Mouse (Mus musculus) neural tube, embryonic 15.5 days (tissue): ENCODE results near the gene Cpvl. TPM values are rescaled to one million over a fixed set of nuclear protein-coding genes. Genes with fewer than 3 reads are reported as not detected.

Experiments
- ATAC-seq: fragments of 200-750 bp; cut with Nextera tagmentation; 2 replicates; pipeline ENCODE4 v1.8.0; 2017; ENCODE audit warnings: mild to moderate bottlenecking, moderate TSS enrichment, moderate library complexity; ENCODE audit not compliant: low FRiP score
- H3K27ac ChIP-seq: fragments of 300-500 bp; sonication (generic); replicated peaks from 2 replicates; pipeline ENCODE4 v1.5.1; 2015; ENCODE audit warnings: mild to moderate bottlenecking, inconsistent platforms
- H3K27me3 ChIP-seq: fragments of 300-500 bp; sonication (generic); replicated peaks from 2 replicates; pipeline ENCODE4 v1.6.1; 2015; ENCODE audit warnings: inconsistent platforms
- H3K36me3 ChIP-seq: fragments of 300-500 bp; sonication (generic); 2 replicates; pipeline ENCODE4 v1.6.1; 2015; ENCODE audit warnings: inconsistent platforms
- H3K4me1 ChIP-seq: fragments of 300-500 bp; sonication (generic); 2 replicates; pipeline ENCODE4 v1.6.1; 2015; ENCODE audit warnings: inconsistent platforms
- H3K4me2 ChIP-seq: fragments of 300-500 bp; sonication (generic); 2 replicates; pipeline ENCODE4 v1.6.1; 2015; ENCODE audit warnings: inconsistent platforms, mild to moderate bottlenecking, moderate library complexity
- H3K4me3 ChIP-seq: fragments of 300-500 bp; sonication (generic); replicated peaks from 2 replicates; pipeline ENCODE4 v1.5.1; 2015; ENCODE audit warnings: mild to moderate bottlenecking, inconsistent platforms
- H3K9ac ChIP-seq: fragments of 300-500 bp; sonication (generic); replicated peaks from 2 replicates; pipeline ENCODE4 v1.6.1; 2015; ENCODE audit warnings: mild to moderate bottlenecking, inconsistent platforms
- H3K9me3 ChIP-seq: fragments of 300-500 bp; sonication (generic); replicated peaks from 2 replicates; pipeline ENCODE4 v1.6.1; 2016; ENCODE audit warnings: inconsistent platforms
- WGBS: fragments of 180-500 bp; shearing (Covaris S2); methylation state at CpG from one replicate; pipeline ENCODE4 v1.1.7; 2015; ENCODE audit warnings: mixed read lengths; 5-methylcytosine and 5-hydroxymethylcytosine counted together
- polyA plus RNA-seq: library from polyadenylated mRNA; unstranded; fragments of >200 nt; fragmentation: Nextera tagmentation; extraction: Ambion mirVana; gene quantifications from 2 replicates; pipeline ENCODE4 v1.2.1, GENCODE M21; 2015

Gene Cpvl
- polyA plus RNA-seq, 1 experiment from 2014 or later, result 0.10 TPM

GRCm38 (mm10) chr6:53881623-53882022, 96.8 kb downstream of the Cpvl start:
- H3K4me2 ChIP-seq, result peak overlapping the region; percentile 45
- no peaks in the 10 kb centered on the region; the same call in 1 of the 2 replicates for H3K27me3 ChIP-seq
- no peaks in the 10 kb centered on the region for H3K36me3 ChIP-seq
- H3K4me3 ChIP-seq, result no peak overlapping the region
- no peaks in the 10 kb centered on the region for H3K9me3 ChIP-seq
- no peak overlapping the region for H3K9ac ChIP-seq
- ATAC-seq, result no peak
- 3% methylated on average over 10 of the region's 10 CpGs for WGBS
- H3K4me1 ChIP-seq, result peaks cover 22% of the 10 kb centered on the region
- H3K27ac ChIP-seq, result peak overlapping the region; percentile 70; the same call in 1 of the 2 replicates

- Histone ChIP-seq H3K4me1 (peaks cover 22% of the 10 kb centered on the region), H3K4me2 (peak overlapping the region; percentile 45), H3K36me3 (no peaks in the 10 kb centered on the region), H3K4me3 (peak overlapping the region; percentile 13), H3K9ac (0 out of 2 replicates have a peak overlapping the region, but pooled peaks have one; percentile 31), H3K27me3 (no peaks in the 10 kb centered on the region; the same call in 1 of the 2 replicates), H3K27ac (peak overlapping the region; percentile 70), H3K9me3 (no peaks in the 10 kb centered on the region)
- peak; percentile 11; the same call in 1 of the 2 replicates for ATAC-seq
- 17% methylated on average over 5 of the region's 5 CpGs for WGBS
These were observed 97.2 kb downstream of the Cpvl start for GRCm38 (mm10) chr6:53881235-53881606.

- Histone ChIP-seq H3K27me3 (no peaks in the 10 kb centered on the region; the same call in 1 of the 2 replicates), H3K9me3 (no peaks in the 10 kb centered on the region), H3K4me3 (peak overlapping the region; percentile 13), H3K4me1 (peaks cover 22% of the 10 kb centered on the region), H3K4me2 (peak overlapping the region; percentile 45), H3K27ac (peak overlapping the region; percentile 70), H3K9ac (peak overlapping the region; percentile 31; the same call in 1 of the 2 replicates), H3K36me3 (no peaks in the 10 kb centered on the region)
- 5% methylated on average over 14 of the region's 14 CpGs for WGBS
- peak; percentile 67 for ATAC-seq
These were observed 97.8 kb downstream of the Cpvl start for GRCm38 (mm10) chr6:53880530-53881234.

- no peaks in the 10 kb centered on the region for H3K36me3 ChIP-seq
- no peak overlapping the region for H3K4me2 ChIP-seq
- H3K4me1 ChIP-seq, result peaks cover 22% of the 10 kb centered on the region
- WGBS, result 92% methylated on average over 8 of the region's 8 CpGs
- H3K27ac ChIP-seq, result no peak overlapping the region
- no peak overlapping the region for H3K9ac ChIP-seq
- no peaks in the 10 kb centered on the region for H3K9me3 ChIP-seq
- no peak overlapping the region for H3K4me3 ChIP-seq
- H3K27me3 ChIP-seq, result no peaks in the 10 kb centered on the region
- ATAC-seq, result no peak
These were observed 98.9 kb downstream of the Cpvl start for GRCm38 (mm10) chr6:53879567-53879966.

GRCm38 (mm10) chr6:53874881-53875429, 103.5 kb downstream of the Cpvl start:
- Histone ChIP-seq H3K4me2 (no peak overlapping the region), H3K9me3 (no peaks in the 10 kb centered on the region), H3K27ac (no peak overlapping the region), H3K4me1 (0 out of 2 replicates have a peak, but pooled peaks cover 4% of the 10 kb centered on the region), H3K4me3 (no peak overlapping the region), H3K9ac (no peak overlapping the region), H3K36me3 (no peaks in the 10 kb centered on the region), H3K27me3 (no peaks in the 10 kb centered on the region)
- 92% methylated on average over 9 of the region's 9 CpGs for WGBS
- no peak for ATAC-seq

GRCm38 (mm10) chr6:53871903-53872302, 106.6 kb downstream of the Cpvl start:
- WGBS, result 89% methylated on average over 6 of the region's 6 CpGs

GRCm38 (mm10) chr6:53863011-53863410, 115.5 kb downstream of the Cpvl start:
- H3K4me3 ChIP-seq, result no peak overlapping the region
- WGBS, result 66% methylated on average over 2 of the region's 2 CpGs
- H3K4me1 ChIP-seq, result peaks cover under 1% of the 10 kb centered on the region; the same call in 1 of the 2 replicates
- H3K27ac ChIP-seq, result no peak overlapping the region
- no peaks in the 10 kb centered on the region for H3K36me3 ChIP-seq
- H3K4me2 ChIP-seq, result no peak overlapping the region
- no peak for ATAC-seq
- H3K27me3 ChIP-seq, result no peaks in the 10 kb centered on the region
- no peak overlapping the region for H3K9ac ChIP-seq
- H3K9me3 ChIP-seq, result no peaks in the 10 kb centered on the region

More at GRCm38 (mm10) chr6:53871903-53872302, 106.6 kb downstream of the Cpvl start:
- H3K9me3 ChIP-seq, result no peaks in the 10 kb centered on the region
- no peak overlapping the region for H3K4me3 ChIP-seq
- 0 out of 2 replicates have a peak, but pooled peaks cover 4% of the 10 kb centered on the region for H3K4me1 ChIP-seq
- no peaks in the 10 kb centered on the region for H3K36me3 ChIP-seq
- H3K27me3 ChIP-seq, result no peaks in the 10 kb centered on the region
- no peak for ATAC-seq
- H3K4me2 ChIP-seq, result no peak overlapping the region
- H3K9ac ChIP-seq, result no peak overlapping the region
- no peak overlapping the region for H3K27ac ChIP-seq

GRCm38 (mm10) chr6:53859106-53859505, 119.4 kb downstream of the Cpvl start:
- H3K4me3 ChIP-seq, result no peak overlapping the region
- no peak for ATAC-seq
- no peaks in the 10 kb centered on the region for H3K9me3 ChIP-seq
- H3K9ac ChIP-seq, result no peak overlapping the region
- no peaks in the 10 kb centered on the region for H3K27me3 ChIP-seq
- H3K4me2 ChIP-seq, result no peak overlapping the region
- H3K27ac ChIP-seq, result no peak overlapping the region
- 49% methylated on average over 1 of the region's 1 CpGs for WGBS
- peaks cover 15% of the 10 kb centered on the region for H3K4me1 ChIP-seq
- no peaks in the 10 kb centered on the region for H3K36me3 ChIP-seq

- no peak for ATAC-seq
- Histone ChIP-seq H3K27ac (no peak overlapping the region), H3K4me3 (no peak overlapping the region), H3K4me2 (no peak overlapping the region), H3K27me3 (no peaks in the 10 kb centered on the region), H3K36me3 (no peaks in the 10 kb centered on the region), H3K9ac (no peak overlapping the region), H3K4me1 (peaks cover 15% of the 10 kb centered on the region), H3K9me3 (no peaks in the 10 kb centered on the region)
- WGBS, result 62% methylated on average over 7 of the region's 7 CpGs
These were observed 120.6 kb downstream of the Cpvl start for GRCm38 (mm10) chr6:53857822-53858221.

- Histone ChIP-seq H3K4me2 (no peak overlapping the region), H3K4me1 (peaks cover 15% of the 10 kb centered on the region), H3K27me3 (no peaks in the 10 kb centered on the region), H3K9me3 (no peaks in the 10 kb centered on the region), H3K4me3 (no peak overlapping the region), H3K9ac (no peak overlapping the region), H3K27ac (no peak overlapping the region), H3K36me3 (no peaks in the 10 kb centered on the region)
- 77% methylated on average over 2 of the region's 2 CpGs for WGBS
- no peak for ATAC-seq
These were observed 121.7 kb downstream of the Cpvl start for GRCm38 (mm10) chr6:53856775-53857174.

GRCm38 (mm10) chr6:53854971-53855856, 123.3 kb downstream of the Cpvl start:
- Histone ChIP-seq H3K9ac (no peak overlapping the region), H3K4me1 (peaks cover 15% of the 10 kb centered on the region), H3K36me3 (no peaks in the 10 kb centered on the region), H3K27ac (peak overlapping the region; percentile 70), H3K4me2 (no peak overlapping the region), H3K27me3 (0 out of 2 replicates have a peak, but pooled peaks cover 3% of the 10 kb centered on the region), H3K4me3 (no peak overlapping the region), H3K9me3 (no peaks in the 10 kb centered on the region)
- 48% methylated on average over 12 of the region's 12 CpGs for WGBS
- ATAC-seq, result peak; percentile 93
